In the genomic region with DNA sequence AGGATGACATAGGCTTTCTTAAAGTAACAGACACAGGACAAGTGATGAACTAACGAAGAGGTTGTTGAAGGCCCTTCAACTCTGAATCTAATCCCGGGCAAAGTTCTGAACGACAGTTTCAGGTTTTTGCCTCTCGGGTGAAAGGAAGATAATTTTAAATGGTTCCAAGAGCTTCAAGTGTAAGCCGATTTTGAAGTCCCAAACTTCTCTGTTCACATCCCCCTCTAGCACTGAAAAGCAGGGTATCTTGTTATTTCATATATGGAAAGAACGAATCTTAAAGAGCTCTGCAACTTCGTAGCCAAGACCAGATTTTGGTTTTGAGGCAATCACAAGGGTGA, we compare ENCODE assay signal across 8 mouse cellular contexts. TPM values are rescaled to one million over a fixed set of nuclear protein-coding genes. Genes with fewer than 3 reads are reported as not detected.
DNase-seq lines count a peak whose midpoint lies in the region; TF ChIP-seq lines count a peak whose summit lies in the region.

No protein-coding gene starts in this region.

- H3K4me3 ChIP-seq in layer of hippocampus, adult 2 months, result peak overlapping the region; percentile 72
- H3K4me3 ChIP-seq in embryonic facial prominence, embryonic 10.5 days, result peak overlapping the region; percentile 97
- peak overlapping the region; percentile 94 for H3K4me3 ChIP-seq in myocyte

- TF ChIP-seq CTCF in layer of hippocampus, adult 2 months (conservative IDR thresholded peaks at IDR 0.05), result no peak

- H3K36me3 ChIP-seq in embryonic facial prominence, embryonic 10.5 days (replicated peaks), result peaks cover 72% of the 10 kb centered on the region
- H3K36me3 ChIP-seq in myocyte (ENCODE audit: control insufficient read depth, insufficient read depth), result no peaks in the 10 kb centered on the region

- 2% methylated on average over 7 of the region's 7 CpGs for WGBS in embryonic facial prominence, embryonic 10.5 days

- no peaks in the 10 kb centered on the region for H3K9me3 ChIP-seq in embryonic facial prominence, embryonic 10.5 days

- peak overlapping the region; percentile 93 for H3K27ac ChIP-seq in layer of hippocampus, adult 2 months
- peak overlapping the region; percentile 93 for H3K27ac ChIP-seq in embryonic facial prominence, embryonic 10.5 days (replicated peaks)

- TF ChIP-seq POLR2A in myocyte (IDR thresholded peaks at IDR 0.05; ENCODE audit: insufficient read length, low read depth), result no peak

- peaks cover 56% of the 10 kb centered on the region for H3K4me1 ChIP-seq in embryonic facial prominence, embryonic 10.5 days

- DNase-seq in layer of hippocampus, adult 2 months (ENCODE audit: low spot score in 2 of 2), result no peak
- no peak for DNase-seq in layer of hippocampus, adult 11-12 months (ENCODE audit: low spot score)
- DNase-seq in embryonic facial prominence, embryonic 10.5 days (ENCODE audit: low spot score), result no peak
- peak; percentile 16 for DNase-seq in hindlimb bud, embryonic 11.5 days (ENCODE audit: extremely low spot score, low read depth, low spot score)
- no peak for DNase-seq in left cerebral cortex, adult 9 months (ENCODE audit: low spot score in 2 of 2)
- no peak for DNase-seq in adrenal gland, adult (ENCODE audit: inconsistent age in 2 of 2, low spot score in 1 of 2)
- DNase-seq in cerebellum, adult 9-11 months, result no peak

- H3K79me2 ChIP-seq in myocyte (ENCODE audit: control insufficient read depth, insufficient read depth), result peaks cover 49% of the 10 kb centered on the region

- H3K4me2 ChIP-seq in myocyte (ENCODE audit: low read depth), result peak overlapping the region; percentile 95

- no peaks in the 10 kb centered on the region for H3K27me3 ChIP-seq in embryonic facial prominence, embryonic 10.5 days (replicated peaks; ENCODE audit: low read depth, poor library complexity, severe bottlenecking)
- no peaks in the 10 kb centered on the region for H3K27me3 ChIP-seq in myocyte (ENCODE audit: control insufficient read depth, insufficient read depth, insufficient read length)

- H3ac ChIP-seq in myocyte (ENCODE audit: control insufficient read depth, insufficient read length), result peak overlapping the region; percentile 22

TF ChIP-seq in myocyte, 11 proteins besides CTCF, POLR2A, EP300 and RAD21:
- TF ChIP-seq TCF12 (IDR thresholded peaks at IDR 0.05; ENCODE audit: insufficient read depth, poor library complexity, severe bottlenecking) (no peak), SRF (IDR thresholded peaks at IDR 0.05; ENCODE audit: control insufficient read depth, insufficient read length, low read depth) (no peak), CEBPB (IDR thresholded peaks at IDR 0.05; ENCODE audit: insufficient read depth, poor library complexity, severe bottlenecking) (no peak), USF1 (IDR thresholded peaks at IDR 0.05; ENCODE audit: low read depth) (no peak), E2F4 (IDR thresholded peaks at IDR 0.05; ENCODE audit: insufficient read depth) (no peak), REST (IDR thresholded peaks at IDR 0.05; ENCODE audit: insufficient read depth, insufficient read length) (no peak), TCF3 (IDR thresholded peaks at IDR 0.05; ENCODE audit: insufficient read length, low read depth) (no peak), MYOD1 (IDR thresholded peaks at IDR 0.05; ENCODE audit: control insufficient read depth in 1 of 3, insufficient read length in 2 of 3, low read depth in 2 of 3) (no peak), MAX (IDR thresholded peaks at IDR 0.05; ENCODE audit: low read depth) (no peak), MYOG (IDR thresholded peaks at IDR 0.05; ENCODE audit: control insufficient read depth in 1 of 3, insufficient read depth in 1 of 3, insufficient read length in 2 of 3, low read depth in 2 of 3) (no peak), POLR2AphosphoS2 (IDR thresholded peaks at IDR 0.05; ENCODE audit: insufficient read length, low read depth) (no peak)

RNA-seq across cellular contexts. Expression of gene Pcnx3, which starts 0.3 kb away (rescaled TPM):
- total RNA-seq in layer of hippocampus, adult 2 months (2021), result 10 to 100 TPM; 69.1 to 78.8 TPM
- 30.3 and 30.6 TPM in 2 replicates for polyA plus RNA-seq in embryonic facial prominence, embryonic 10.5 days (2016; fragmentation: Nextera tagmentation; extraction: Ambion mirVana)
- 34.9 TPM for polyA plus RNA-seq in myocyte (2012; fragmentation: generic; extraction: Trizol)

RNA-seq across cellular contexts. Expression of gene Map3k11, which starts 0.5 kb away (rescaled TPM):
- 10 to 100 TPM; 20.2 to 20.4 TPM for total RNA-seq in layer of hippocampus, adult 2 months (2021)
- polyA plus RNA-seq in embryonic facial prominence, embryonic 10.5 days (2016; fragmentation: Nextera tagmentation; extraction: Ambion mirVana), result 32.1 and 34.0 TPM in 2 replicates
- 19.0 TPM for polyA plus RNA-seq in myocyte (2012; fragmentation: generic; extraction: Trizol)

RNA-seq across cellular contexts. Expression of gene Kcnk7, which starts 15.1 kb away (rescaled TPM):
- total RNA-seq in layer of hippocampus, adult 2 months (2021), result under 1 TPM in 1 of 2 experiments, not detected in 1; 0.36 TPM
- polyA plus RNA-seq in embryonic facial prominence, embryonic 10.5 days (2016; fragmentation: Nextera tagmentation; extraction: Ambion mirVana), result 0.19 and 0.23 TPM in 2 replicates
- 0.12 TPM for polyA plus RNA-seq in myocyte (2012; fragmentation: generic; extraction: Trizol)

RNA-seq across cellular contexts. Expression of gene Sipa1, which starts 25.6 kb away (rescaled TPM):
- total RNA-seq in layer of hippocampus, adult 2 months (2021), result 10 to 100 TPM; 16.5 to 17.5 TPM
- 28.7 and 31.2 TPM in 2 replicates for polyA plus RNA-seq in embryonic facial prominence, embryonic 10.5 days (2016; fragmentation: Nextera tagmentation; extraction: Ambion mirVana)
- 14.4 TPM for polyA plus RNA-seq in myocyte (2012; fragmentation: generic; extraction: Trizol)

RNA-seq across cellular contexts. Expression of gene Ehbp1l1, which starts 37.1 kb away (rescaled TPM):
- total RNA-seq in layer of hippocampus, adult 2 months (2021), result 10 to 100 TPM; 11.8 to 17.7 TPM
- 7.9 and 8.0 TPM in 2 replicates for polyA plus RNA-seq in embryonic facial prominence, embryonic 10.5 days (2016; fragmentation: Nextera tagmentation; extraction: Ambion mirVana)
- 97.4 TPM for polyA plus RNA-seq in myocyte (2012; fragmentation: generic; extraction: Trizol)
